Mouse (Mus musculus): ENCODE results near the gene Zcchc9. TPM values are rescaled to one million over a fixed set of nuclear protein-coding genes. Genes with fewer than 3 reads are reported as not detected.

The Zcchc9 gene
- total and polyA plus RNA-seq, 3 experiments: 6.5 to 49.4 (median 48.3) TPM

GRCm38 (mm10) chr13:91761654-91762445, 45.7 kb downstream of the Zcchc9 start:
- peak; percentile 71 for DNase-seq

GRCm38 (mm10) chr13:91760302-91761050, 47.0 kb downstream of the Zcchc9 start:
- DNase-seq: no peak

GRCm38 (mm10) chr13:91759791-91760190, 47.7 kb downstream of the Zcchc9 start:
- DNase-seq: no peak

- DNase-seq: no peak
These were observed 49.0 kb downstream of the Zcchc9 start for GRCm38 (mm10) chr13:91758316-91759048.

- DNase-seq: peak; percentile 65
These were observed 51.3 kb downstream of the Zcchc9 start for GRCm38 (mm10) chr13:91756230-91756629.

- DNase-seq: no peak
These were observed 52.7 kb downstream of the Zcchc9 start for GRCm38 (mm10) chr13:91754762-91755161.

- DNase-seq: no peak
These were observed 53.8 kb downstream of the Zcchc9 start for GRCm38 (mm10) chr13:91753724-91754123.

GRCm38 (mm10) chr13:91749981-91750380, 57.5 kb downstream of the Zcchc9 start:
- DNase-seq: no peak

- no peak for DNase-seq
These were observed 59.1 kb downstream of the Zcchc9 start for GRCm38 (mm10) chr13:91748401-91748800.

Small RNA genes lying within 50 kb of the gene (microRNA-seq; reads per million reads assigned to microRNA genes)
- gene Gm27656: 0 reads per million in 2 experiments

Other genes with a start within 250 kb of the Zcchc9 start
- 1 to 10 TPM; 1.0 to 2.2 TPM for gene Acot12, start 66.2 kb downstream of the Zcchc9 start, total RNA-seq (2021)
- 0.09 TPM in 1 of 2 replicates, not detected in the other for gene Acot12, start 66.2 kb downstream of the Zcchc9 start, polyA plus RNA-seq (2012; rRNA removed)
- gene Ckmt2, start 69.2 kb upstream of the Zcchc9 start, total RNA-seq (2021): not detected
- gene Ckmt2, start 69.2 kb upstream of the Zcchc9 start, polyA plus RNA-seq (2012; rRNA removed): not detected in 2 replicates

Data from adrenal gland, adult 2 months (tissue).